Mouse (Mus musculus): ENCODE data around the gene Phactr1. TPM values are rescaled to one million over a fixed set of nuclear protein-coding genes. Genes with fewer than 3 reads are reported as not detected.
A peak's percentile ranks its signal among the peaks of the same experiment; 100 is the strongest.

Gene Phactr1
- total RNA-seq, 2 experiments from 2014 or later = 301 to 307 TPM

GRCm38 (mm10) chr13:42866162-42866941 lies 185.9 kb downstream of the Phactr1 start:
- peak; percentile 44 to 61 for DNase-seq (ENCODE audit: low spot score in 2 of 2)

DNA sequence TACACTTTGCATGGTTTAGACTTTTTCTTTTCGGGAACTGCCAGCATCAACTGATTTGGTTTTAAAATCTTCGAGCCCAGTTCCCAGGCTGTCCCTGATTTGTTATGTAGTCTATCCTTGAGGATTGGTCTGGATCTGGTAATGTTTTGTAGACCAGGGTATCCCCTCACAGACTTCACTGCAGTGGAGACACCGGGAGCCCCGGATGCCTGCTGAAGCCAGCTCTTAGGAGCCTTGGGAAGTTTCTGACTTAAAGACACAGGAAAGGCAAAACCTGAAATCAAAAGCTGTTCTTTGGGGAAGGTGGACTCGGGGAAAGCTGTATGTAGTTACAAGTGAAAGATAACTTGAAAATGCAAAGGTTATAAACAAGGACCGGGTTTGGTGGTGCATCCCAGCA lies 186.6 kb downstream of the Phactr1 start:
- no peak for DNase-seq (ENCODE audit: low spot score in 2 of 2)

DNA sequence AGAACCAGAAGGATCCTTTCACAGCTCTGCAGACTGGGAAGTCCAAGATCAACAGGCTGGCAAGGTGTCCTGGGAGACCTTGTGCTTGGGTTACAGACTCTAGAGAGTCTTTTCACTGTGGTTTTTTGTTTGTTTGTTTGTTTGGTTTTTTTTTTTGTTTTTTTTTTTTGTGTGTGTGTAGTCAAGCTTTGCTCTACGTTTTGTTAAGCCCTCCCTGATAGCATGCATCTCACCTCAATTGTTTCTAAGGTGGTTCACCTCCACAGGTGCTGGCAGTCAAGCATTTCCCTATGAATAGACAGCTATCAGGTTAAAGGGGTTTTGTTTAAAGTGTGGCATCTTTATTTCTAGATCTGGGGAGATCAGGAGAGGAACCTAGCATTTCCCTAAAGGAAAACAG lies 191.7 kb downstream of the Phactr1 start:
- no peak for DNase-seq (ENCODE audit: low spot score in 2 of 2)

DNA sequence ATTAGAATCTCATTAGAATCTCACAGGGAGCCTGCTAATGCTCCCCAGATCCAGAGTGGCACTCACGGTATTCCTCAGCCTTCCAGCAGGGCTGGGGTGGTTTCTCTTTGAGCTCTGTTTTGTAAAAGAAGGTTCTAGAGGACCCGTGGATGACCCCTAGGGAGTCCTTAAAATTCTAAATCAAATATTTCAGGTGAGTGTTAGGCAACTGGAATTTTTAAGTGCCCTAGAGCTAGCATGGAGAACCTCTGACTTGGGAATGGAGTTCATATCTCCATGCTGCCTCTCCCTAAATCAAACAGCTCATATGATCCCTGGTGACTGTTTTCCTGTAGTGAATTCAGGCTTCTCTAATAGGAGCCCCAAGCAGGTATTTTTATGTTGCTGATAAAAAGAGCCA lies 197.9 kb downstream of the Phactr1 start:
- no peak for DNase-seq (ENCODE audit: low spot score in 2 of 2)

DNA sequence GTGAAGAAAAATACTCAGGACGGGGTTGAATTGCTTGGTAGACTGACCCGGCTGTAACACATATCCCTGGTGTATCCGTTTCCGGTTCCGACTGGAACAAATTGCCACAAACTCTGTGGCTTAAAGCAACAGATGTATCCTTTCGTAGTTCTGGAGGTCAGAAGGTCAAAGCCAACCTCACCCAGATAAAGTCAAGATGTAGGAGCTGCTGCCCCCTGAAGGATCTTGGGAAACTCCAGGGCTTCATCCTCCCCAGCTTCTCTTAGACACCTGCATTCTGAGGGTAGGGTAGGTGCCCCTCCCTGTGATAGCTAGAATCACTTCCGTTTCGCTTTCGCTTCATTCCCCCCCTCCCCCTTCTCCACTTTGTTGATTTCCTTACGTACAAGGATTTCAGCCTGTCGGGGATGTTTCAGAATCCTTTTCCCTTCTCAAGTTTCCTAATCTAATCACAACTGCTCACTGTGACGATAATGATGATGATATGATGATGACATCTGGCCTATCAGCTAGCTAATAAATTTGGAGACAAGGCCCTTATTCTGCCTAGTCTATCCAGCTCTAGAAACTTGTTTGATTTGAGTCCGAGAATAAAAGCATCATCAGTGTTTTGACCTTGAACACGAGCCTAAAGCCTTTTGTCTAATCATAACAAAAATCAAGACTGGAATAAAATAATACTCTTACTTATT lies 203.8 kb downstream of the Phactr1 start:
- no peak for DNase-seq (ENCODE audit: low spot score in 2 of 2)

DNA sequence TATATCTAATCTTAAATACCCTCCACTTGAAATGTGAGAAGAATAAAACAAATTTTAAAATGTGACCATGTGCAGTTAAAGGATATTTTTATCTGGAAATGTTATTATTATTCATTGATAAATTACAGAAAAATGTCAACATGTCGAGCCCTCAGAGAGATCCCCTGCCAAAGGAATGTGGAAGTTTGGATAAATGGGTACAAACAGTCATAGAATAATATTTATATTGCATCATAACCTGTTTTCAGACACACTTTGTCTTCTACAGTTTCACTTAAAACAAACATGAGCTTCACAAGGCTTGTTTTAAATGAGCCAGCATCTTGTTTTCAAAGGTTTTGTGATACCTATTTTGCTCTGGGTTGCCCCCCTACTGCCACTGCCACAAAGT lies 204.3 kb downstream of the Phactr1 start:
- DNase-seq (ENCODE audit: low spot score in 2 of 2) = no peak

- DNase-seq (ENCODE audit: low spot score in 2 of 2) = no peak
Measured at GRCm38 (mm10) chr13:42887701-42888100, 207.3 kb downstream of the Phactr1 start.

- DNase-seq (ENCODE audit: low spot score in 2 of 2) = no peak
Measured at GRCm38 (mm10) chr13:42889516-42890474, 209.4 kb downstream of the Phactr1 start.

DNA sequence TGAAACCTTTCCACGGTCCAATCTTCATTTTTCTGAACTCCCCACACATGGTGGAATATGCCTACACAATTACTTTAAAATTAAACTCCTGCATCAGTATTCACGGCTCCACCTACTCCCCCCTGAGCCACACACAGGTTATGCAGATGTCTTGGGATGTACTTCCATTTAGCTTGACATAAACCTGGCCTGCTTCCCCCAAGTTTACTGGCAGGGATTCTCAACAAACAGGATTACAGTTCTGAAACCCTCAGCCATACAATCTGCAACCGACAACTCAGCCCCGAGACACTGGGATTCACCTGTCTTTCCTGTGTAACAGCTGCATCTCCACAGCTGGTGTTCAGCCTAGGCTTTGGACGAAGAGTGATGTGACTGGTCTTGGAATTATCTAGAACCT lies 210.2 kb downstream of the Phactr1 start:
- DNase-seq (ENCODE audit: low spot score in 2 of 2) = no peak

GRCm38 (mm10) chr13:42894016-42894415 lies 213.6 kb downstream of the Phactr1 start:
- DNase-seq (ENCODE audit: low spot score in 2 of 2) = no peak

DNA sequence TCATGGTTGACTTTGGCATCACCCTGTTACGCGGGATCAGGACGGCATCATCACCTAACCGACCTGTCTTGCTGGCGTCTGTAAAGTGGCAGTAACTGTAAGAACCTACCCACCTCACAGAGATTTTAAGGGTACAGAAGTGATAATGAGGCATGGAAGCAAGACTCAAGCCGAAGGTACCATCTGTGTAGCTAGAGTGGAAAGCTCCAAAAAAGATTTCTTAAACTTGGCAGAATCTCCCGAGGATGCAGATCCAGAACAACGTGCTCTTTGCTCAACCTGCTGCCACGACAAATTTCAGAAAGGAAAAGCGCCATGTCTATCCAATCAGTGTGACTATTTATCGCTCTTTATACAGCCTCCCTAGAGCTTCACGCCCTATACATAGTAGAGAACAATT lies 214.2 kb downstream of the Phactr1 start:
- DNase-seq (ENCODE audit: low spot score in 2 of 2) = peak in 1 of 2 experiments; percentile 34

GRCm38 (mm10) chr13:42895980-42896379 lies 215.6 kb downstream of the Phactr1 start:
- DNase-seq (ENCODE audit: low spot score in 2 of 2) = no peak

- DNase-seq (ENCODE audit: low spot score in 2 of 2) = no peak
Measured at GRCm38 (mm10) chr13:42899611-42900010, 219.2 kb downstream of the Phactr1 start.

DNA sequence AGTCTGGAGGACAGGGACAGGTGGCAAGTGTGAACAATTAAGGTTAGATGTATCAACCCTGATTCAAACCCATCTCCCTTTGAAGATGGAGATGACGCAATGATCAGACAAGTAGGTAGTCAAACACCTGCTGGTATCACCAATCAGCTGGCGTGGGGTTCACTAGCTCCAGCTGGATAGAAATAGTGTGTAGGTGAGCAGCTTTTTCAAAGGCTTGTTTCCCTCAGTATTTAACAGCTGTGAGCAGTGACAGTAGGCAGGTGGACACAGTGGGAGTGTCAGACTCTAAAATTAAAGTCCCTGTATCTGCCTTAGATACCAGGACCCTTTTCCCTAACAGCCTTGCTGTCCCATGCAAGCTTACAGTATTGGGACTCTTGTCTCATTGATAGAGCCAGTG lies 221.4 kb downstream of the Phactr1 start:
- no peak for DNase-seq (ENCODE audit: low spot score in 2 of 2)

DNA sequence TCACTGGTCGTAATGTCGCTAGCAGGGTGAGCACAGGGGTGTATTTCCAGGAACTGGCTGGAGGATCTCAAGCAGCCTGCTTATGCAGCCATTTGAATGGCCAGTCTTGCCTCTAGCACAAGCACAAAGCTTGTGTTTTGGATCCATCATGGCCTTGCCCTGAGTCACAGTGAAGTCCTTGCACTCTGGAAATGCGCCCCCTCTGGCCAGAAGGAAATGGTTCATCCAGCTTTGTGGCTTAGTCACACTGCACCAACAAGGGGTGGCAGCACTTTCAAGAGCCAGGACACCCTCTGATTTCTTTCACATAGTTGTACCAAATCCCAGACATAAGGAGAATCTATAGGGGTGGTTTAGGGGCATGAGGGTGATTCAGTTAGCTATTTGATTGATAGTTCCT lies 222.4 kb downstream of the Phactr1 start:
- no peak for DNase-seq (ENCODE audit: low spot score in 2 of 2)

- DNase-seq (ENCODE audit: low spot score in 2 of 2) = no peak
Measured at GRCm38 (mm10) chr13:42905818-42906217, 225.4 kb downstream of the Phactr1 start.

DNA sequence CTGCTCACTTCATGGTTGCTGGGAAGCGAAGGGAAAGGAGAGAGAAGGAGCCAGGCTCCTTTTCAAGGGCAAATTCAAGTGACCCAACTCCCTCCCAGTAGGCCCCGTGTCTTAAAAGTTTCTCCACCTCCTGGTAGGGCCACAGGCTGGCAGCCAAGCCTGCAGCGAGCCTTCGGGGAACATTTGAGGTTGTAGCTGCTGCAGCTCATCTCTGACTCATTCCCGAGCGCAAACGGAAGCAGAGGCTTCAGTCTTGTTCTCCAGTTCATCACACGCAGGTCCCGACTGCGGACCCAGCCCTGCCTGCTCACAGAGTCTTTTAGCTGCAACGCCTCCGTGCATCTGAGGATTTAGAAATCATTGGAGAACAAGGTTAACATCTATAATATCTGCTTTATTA lies 226.6 kb downstream of the Phactr1 start:
- DNase-seq (ENCODE audit: low spot score in 2 of 2) = no peak

DNA sequence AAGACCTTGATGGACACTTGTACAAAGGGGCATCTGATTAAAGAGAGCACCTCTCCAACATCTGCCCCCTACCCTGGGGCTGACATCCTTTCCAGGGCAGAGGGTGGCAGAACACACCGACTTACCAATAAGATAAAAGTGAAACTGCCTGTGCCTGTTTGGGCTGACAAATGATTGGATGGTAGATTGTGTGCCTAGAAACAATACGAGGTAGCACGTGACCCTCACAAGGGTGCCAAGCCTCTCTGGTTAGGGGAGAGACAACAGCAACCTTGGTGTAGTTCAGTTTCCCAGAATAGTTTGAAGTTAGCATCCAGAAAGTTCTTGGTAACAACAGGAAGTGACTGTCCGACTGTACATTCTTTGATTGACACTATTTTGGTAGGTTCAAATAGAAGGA lies 234.7 kb downstream of the Phactr1 start:
- no peak for DNase-seq (ENCODE audit: low spot score in 2 of 2)

- DNase-seq (ENCODE audit: low spot score in 2 of 2) = no peak
Measured at GRCm38 (mm10) chr13:42915851-42916193, 235.4 kb downstream of the Phactr1 start.

DNA sequence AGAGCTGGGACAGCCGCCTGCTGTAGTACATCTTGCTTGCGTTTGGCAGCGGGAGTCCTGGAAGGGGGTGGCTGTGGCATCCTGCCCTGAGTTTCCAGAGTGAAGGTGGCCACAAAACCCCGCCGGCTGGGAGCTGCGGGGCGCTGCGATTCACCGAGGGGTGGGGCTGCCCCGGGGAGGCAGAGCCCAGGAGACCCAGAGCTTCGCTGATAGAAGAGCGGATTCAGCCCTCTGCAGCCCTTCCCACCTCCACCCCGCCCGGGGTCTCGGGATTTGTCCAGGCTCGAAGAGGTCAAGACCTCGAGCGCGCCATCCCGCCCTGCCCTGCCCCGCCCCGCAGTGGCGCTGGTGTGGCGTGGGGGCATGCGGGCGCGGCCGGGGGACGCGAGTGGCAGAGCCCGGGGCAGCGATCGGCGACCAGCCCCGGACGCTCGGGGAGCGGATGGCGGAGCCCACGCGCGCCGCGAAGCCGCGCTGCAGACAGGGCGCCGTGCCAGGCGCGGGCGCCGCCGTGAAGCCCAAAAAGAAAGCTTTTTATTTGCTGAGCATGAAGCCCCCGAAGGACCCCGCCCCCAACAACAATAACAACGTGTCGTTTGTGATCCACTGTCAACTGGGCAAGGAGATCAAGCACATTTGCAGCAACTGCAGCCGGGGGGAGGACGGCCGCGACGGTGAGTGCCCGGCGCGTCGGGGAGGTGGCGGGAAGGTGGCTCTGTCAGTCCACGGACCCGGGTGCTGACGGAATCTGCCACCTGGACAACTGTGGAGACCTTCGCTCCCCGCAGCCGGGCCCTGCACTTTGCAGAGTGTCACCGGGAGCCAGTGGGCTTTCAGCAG lies 236.0 kb downstream of the Phactr1 start:
- DNase-seq (ENCODE audit: low spot score in 2 of 2) = peak; percentile 52 to 83

DNA sequence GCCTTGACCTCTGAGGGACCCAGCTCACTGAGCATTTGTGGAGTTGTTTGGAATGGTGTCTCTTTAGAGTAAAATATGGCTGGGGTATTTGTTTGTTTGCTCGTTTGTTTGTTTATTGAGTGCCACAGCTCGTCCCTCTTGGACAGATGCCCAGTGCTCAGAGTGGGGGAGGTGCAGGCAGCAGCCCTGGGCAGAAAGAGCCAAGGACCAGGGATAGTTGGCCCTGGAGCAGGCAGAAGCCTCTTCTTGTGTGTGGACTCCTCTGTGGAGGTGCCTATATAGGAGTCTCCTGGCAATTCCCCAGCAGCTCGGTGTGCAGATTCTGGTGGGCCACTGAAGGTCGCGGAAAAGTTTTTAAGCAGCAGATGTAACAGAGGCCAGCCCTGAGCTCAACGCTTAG lies 236.8 kb downstream of the Phactr1 start:
- peak in 1 of 2 experiments; percentile 63 for DNase-seq (ENCODE audit: low spot score in 2 of 2)

All from layer of hippocampus, adult 18-20 months (tissue).